Mouse (Mus musculus) G1E (cell line): ENCODE measurements around the gene Krt27.

Source experiments
- CTCF ChIP-seq: IDR thresholded peaks from 2 replicates; pipeline ENCODE4 v1.5.1; 2012; ENCODE audit warnings: low read depth, low read length, inconsistent platforms, mixed read lengths
- GATA1 ChIP-seq: IDR thresholded peaks from 2 replicates; pipeline ENCODE4 v1.6.1; 2012; ENCODE audit warnings: borderline replicate concordance, low read length, inconsistent platforms, mixed read lengths
- GATA2 ChIP-seq: IDR thresholded peaks from 2 replicates; pipeline ENCODE4 v1.6.1; 2012; ENCODE audit warnings: low read depth, low read length, inconsistent platforms, borderline replicate concordance

DNA sequence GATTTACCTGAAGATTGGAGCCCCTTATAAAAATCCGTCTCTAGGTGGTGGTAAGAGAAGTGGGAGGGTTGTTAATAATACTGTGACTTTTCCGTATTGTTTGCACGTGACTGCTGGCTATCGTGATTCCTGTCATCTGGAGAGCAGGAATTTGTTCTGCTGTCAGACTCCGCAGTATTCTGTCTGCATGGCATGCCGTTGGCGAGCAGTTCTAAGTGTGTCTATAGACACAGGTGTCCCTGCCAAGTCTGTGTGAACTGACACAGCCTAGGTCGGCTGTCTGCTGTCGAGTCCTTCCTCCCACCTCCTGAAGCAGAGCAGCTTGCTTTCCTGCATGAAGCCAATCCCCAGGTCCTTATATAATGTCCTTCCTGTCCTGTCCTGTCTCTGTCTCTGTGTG is 31.8 kb downstream of the Krt27 start:
- TF ChIP-seq CTCF, result no peak
- TF ChIP-seq GATA1, result no peak
- no peak for TF ChIP-seq GATA2
